Mouse (Mus musculus) liver, adult 2 months (tissue): ENCODE measurements around the gene Gsdma3. TPM values are rescaled to one million over a fixed set of nuclear protein-coding genes. Genes with fewer than 3 reads are reported as not detected.
"Not testable (repeated sequence)": the region's sequence is repeated elsewhere in the genome, so short reads cannot be mapped to it uniquely, and the experiment has no call there.

ENCODE experiments used
- DNase-seq: peaks from one replicate; pipeline ENCODE4 v3.0.0-alpha.2; 2011; ENCODE audit warnings: low read depth, low spot score; ENCODE audit errors: extremely low read depth
- H3K27ac ChIP-seq: fragments of 200-500 bp; replicated peaks from 2 replicates; pipeline ENCODE4 v1.5.1; 2012; ENCODE audit warnings: low read depth, mild to moderate bottlenecking, control low read depth, inconsistent platforms, low read length; ENCODE audit not compliant: insufficient read depth
- H3K27me3 ChIP-seq: fragments of 200-500 bp; 2 replicates; pipeline ENCODE4 v1.6.1; 2012; ENCODE audit warnings: mild to moderate bottlenecking, moderate library complexity, low read length, inconsistent platforms; ENCODE audit not compliant: control insufficient read depth, insufficient read depth
- H3K36me3 ChIP-seq: fragments of 200-500 bp; 2 replicates; pipeline ENCODE4 v1.6.1; 2012; ENCODE audit warnings: low read length, inconsistent platforms; ENCODE audit not compliant: control insufficient read depth, insufficient read depth
- H3K4me1 ChIP-seq: fragments of 200-500 bp; 2 replicates; pipeline ENCODE4 v1.6.1; 2011; ENCODE audit warnings: low read length; ENCODE audit not compliant: control insufficient read depth, insufficient read depth
- H3K4me3 ChIP-seq: fragments of 200-500 bp; 2 replicates; pipeline ENCODE4 v1.5.1; 2011; ENCODE audit warnings: low read depth, mild to moderate bottlenecking, control low read depth, low read length, moderate library complexity; ENCODE audit not compliant: insufficient read depth
- H3K79me2 ChIP-seq: fragments of 200-500 bp; 2 replicates; pipeline ENCODE4 v1.6.1; 2012; ENCODE audit warnings: inconsistent platforms, mild to moderate bottlenecking, low read length, moderate library complexity; ENCODE audit not compliant: control insufficient read depth, insufficient read depth
- H3K9ac ChIP-seq: fragments of 200-500 bp; 2 replicates; pipeline ENCODE4 v1.6.1; 2012; ENCODE audit warnings: low read depth, mild to moderate bottlenecking, control low read depth, inconsistent platforms, low read length
- CTCF ChIP-seq: fragments of 200-500 bp; IDR thresholded peaks from 2 replicates; pipeline ENCODE4 v1.5.1; 2011; ENCODE audit warnings: low read depth, low read length, control low read depth
- POLR2A ChIP-seq: fragments of 200-500 bp; IDR thresholded peaks from 2 replicates; pipeline ENCODE4 v1.6.1; 2011; ENCODE audit warnings: low read length, control low read depth; ENCODE audit not compliant: insufficient read depth; ENCODE audit errors: extremely low read depth
- WGBS: fragments of 180-500 bp; shearing (Covaris S2); methylation state at CpG from one replicate; pipeline ENCODE4 v1.1.7; 2018; 5-methylcytosine and 5-hydroxymethylcytosine counted together
- polyA plus RNA-seq: library from polyadenylated mRNA; depleted of rRNA; stranded (reverse); fragments of >200 nt; gene quantifications from 2 replicates; pipeline ENCODE4 v1.2.3, GENCODE M21; 2012
- total RNA-seq: library from RNA; depleted of rRNA; stranded (reverse); fragments of >200 nt; gene quantifications from 2 replicates; pipeline ENCODE4 v1.2.3, GENCODE M21; 2014

Gsdma3 gene
- total and polyA plus RNA-seq, 2 experiments: not detected

DNA sequence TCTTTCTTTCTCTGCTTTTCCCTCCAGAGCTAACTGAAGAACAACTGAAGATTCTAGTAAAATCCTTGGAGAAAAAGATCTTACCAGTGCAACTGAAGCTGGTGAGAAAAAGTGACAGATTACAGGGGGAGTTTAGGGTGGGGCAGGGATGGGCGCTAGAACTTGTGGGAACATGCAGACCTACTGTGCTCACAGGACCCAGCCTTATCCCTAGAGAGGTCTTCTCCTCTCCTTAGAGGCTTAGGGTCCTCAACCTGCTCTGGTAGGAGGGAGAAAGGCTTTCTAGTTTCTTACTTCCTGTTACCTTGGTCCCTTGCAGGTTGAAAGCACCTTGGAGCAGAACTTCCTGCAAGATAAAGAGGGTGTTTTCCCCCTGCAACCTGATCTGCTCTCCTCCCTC lies 11.3 kb downstream of the Gsdma3 start:
- Histone ChIP-seq H3K27me3 (no peaks in the 10 kb centered on the region), H3K79me2 (no peaks in the 10 kb centered on the region), H3K4me1 (no peaks in the 10 kb centered on the region), H3K27ac (no peak overlapping the region), H3K4me3 (no peak overlapping the region), H3K9ac (no peak overlapping the region), H3K36me3 (no peaks in the 10 kb centered on the region)
- TF ChIP-seq CTCF: no peak
- no peak for TF ChIP-seq POLR2A
- DNase-seq: no peak
- WGBS: 80% methylated on average over 1 of the region's 1 CpGs

- no peak overlapping the region for H3K4me3 ChIP-seq
- H3K9ac ChIP-seq: no peak overlapping the region
- WGBS: 63% methylated on average over 5 of the region's 5 CpGs
- H3K27me3 ChIP-seq: no peaks in the 10 kb centered on the region
- H3K27ac ChIP-seq: no peak overlapping the region
- H3K79me2 ChIP-seq: no peaks in the 10 kb centered on the region
- TF ChIP-seq POLR2A (no peak), CTCF (no peak)
- H3K4me1 ChIP-seq: no peaks in the 10 kb centered on the region
- H3K36me3 ChIP-seq: no peaks in the 10 kb centered on the region
- no peak for DNase-seq
These were observed 13.9 kb downstream of the Gsdma3 start for GRCm38 (mm10) chr11:98640091-98640490.

DNA sequence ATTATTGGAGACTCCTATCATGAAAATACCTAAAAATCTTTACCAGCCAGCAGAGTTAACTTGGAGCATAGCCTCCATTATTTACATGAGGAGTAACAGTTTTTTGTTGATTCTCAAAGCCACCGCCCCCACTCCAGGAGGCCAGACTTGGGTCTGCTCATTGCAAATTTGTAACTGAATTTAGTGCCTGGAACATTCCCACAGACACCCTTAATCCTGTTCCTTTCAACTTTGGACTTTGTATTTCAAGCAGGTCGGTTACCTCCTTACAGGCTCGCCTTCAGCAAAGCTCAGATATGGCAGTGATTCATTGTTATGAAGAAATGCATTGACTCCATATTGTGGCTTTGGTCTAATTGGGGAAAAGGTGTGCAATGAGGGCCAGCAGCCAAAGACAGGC lies 18.6 kb downstream of the Gsdma3 start:
- Histone ChIP-seq H3K27ac (no peak overlapping the region), H3K79me2 (no peaks in the 10 kb centered on the region), H3K36me3 (no peaks in the 10 kb centered on the region), H3K4me3 (no peak overlapping the region), H3K9ac (no peak overlapping the region), H3K27me3 (0 out of 2 replicates have a peak, but pooled peaks cover 7% of the 10 kb centered on the region), H3K4me1 (no peaks in the 10 kb centered on the region)
- TF ChIP-seq CTCF: no peak
- no peak for TF ChIP-seq POLR2A
- WGBS: 82% methylated on average over 3 of the region's 3 CpGs
- DNase-seq: no peak

GRCm38 (mm10) chr11:98645946-98646345 lies 19.8 kb downstream of the Gsdma3 start:
- WGBS: 47% methylated on average over 2 of the region's 2 CpGs
- DNase-seq: no peak

DNA sequence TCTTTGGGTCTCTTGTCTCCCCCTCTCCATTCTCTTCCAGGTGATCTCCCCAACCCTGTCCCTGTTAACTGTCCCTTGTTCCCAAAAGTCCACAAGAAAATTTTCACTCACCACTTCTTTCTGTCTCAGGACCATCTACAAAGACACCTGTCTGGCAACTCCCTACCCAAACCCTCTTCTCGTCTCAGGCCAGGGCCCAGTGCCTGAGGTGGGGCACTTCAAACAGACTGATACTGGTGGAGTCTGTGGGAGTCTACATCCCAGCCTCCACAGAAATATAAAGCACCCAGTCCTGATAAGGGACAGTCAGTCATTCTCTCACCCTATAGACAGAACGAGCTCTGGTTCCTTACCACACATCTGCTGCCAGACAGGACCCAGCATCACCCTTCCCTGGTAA lies 20.3 kb downstream of the Gsdma3 start, which contains the start of gene Gsdma2:
Gene Gsdma2 (plus strand): TSS at position 301 of the 400 bp plus-strand sequence.
- no peak for TF ChIP-seq CTCF
- no peak for TF ChIP-seq POLR2A
- Histone ChIP-seq H3K27me3 (0 out of 2 replicates have a peak, but pooled peaks cover 7% of the 10 kb centered on the region), H3K79me2 (no peaks in the 10 kb centered on the region), H3K4me1 (no peaks in the 10 kb centered on the region), H3K27ac (no peak within 1 kb of the TSS), H3K36me3 (no peaks in the 10 kb centered on the region), H3K4me3 (no peak within 1 kb of the TSS), H3K9ac (no peak within 1 kb of the TSS)
- DNase-seq: no peak
- WGBS: 40% methylated on average over 2 of the region's 2 CpGs

More at GRCm38 (mm10) chr11:98645946-98646345, 19.8 kb downstream of the Gsdma3 start:
- no peaks in the 10 kb centered on the region for H3K4me1 ChIP-seq
- H3K4me3 ChIP-seq: no peak overlapping the region
- no peaks in the 10 kb centered on the region for H3K36me3 ChIP-seq
- H3K27ac ChIP-seq: no peak overlapping the region
- H3K79me2 ChIP-seq: no peaks in the 10 kb centered on the region
- TF ChIP-seq POLR2A (no peak), CTCF (no peak)
- H3K27me3 ChIP-seq: 0 out of 2 replicates have a peak, but pooled peaks cover 7% of the 10 kb centered on the region
- no peak overlapping the region for H3K9ac ChIP-seq

- peak; percentile 21 for DNase-seq
- H3K9ac ChIP-seq, H3K27me3 ChIP-seq, H3K4me1 ChIP-seq, H3K36me3 ChIP-seq, H3K4me3 ChIP-seq, H3K27ac ChIP-seq, H3K79me2 ChIP-seq: not testable (repeated sequence)
- 8% methylated on average over 7 of the region's 7 CpGs for WGBS
- TF ChIP-seq CTCF: peak; percentile 72
These were observed 28.9 kb downstream of the Gsdma3 start for GRCm38 (mm10) chr11:98655076-98655475.
